Mouse (Mus musculus) CH12.LX (cell line): ENCODE measurements around the gene Greb1.

Experiments used
- CTCF ChIP-seq, 2 experiments: IDR thresholded peaks in 1 of 2; conservative IDR thresholded peaks in 1 of 2; 2 replicates each; pipeline ENCODE4 v1.5.1; 2011 to 2012; ENCODE audit warnings: low read depth in 2 of 2, low read length in 2 of 2, improper control_type of control experiment in 1 of 2, inconsistent platforms in 1 of 2, mild to moderate bottlenecking in 1 of 2, moderate library complexity in 1 of 2
- POLR2A ChIP-seq: IDR thresholded peaks from 2 replicates; pipeline ENCODE4 v1.6.1; 2011; ENCODE audit warnings: low read depth, mild to moderate bottlenecking, improper control_type of control experiment, low read length

DNA sequence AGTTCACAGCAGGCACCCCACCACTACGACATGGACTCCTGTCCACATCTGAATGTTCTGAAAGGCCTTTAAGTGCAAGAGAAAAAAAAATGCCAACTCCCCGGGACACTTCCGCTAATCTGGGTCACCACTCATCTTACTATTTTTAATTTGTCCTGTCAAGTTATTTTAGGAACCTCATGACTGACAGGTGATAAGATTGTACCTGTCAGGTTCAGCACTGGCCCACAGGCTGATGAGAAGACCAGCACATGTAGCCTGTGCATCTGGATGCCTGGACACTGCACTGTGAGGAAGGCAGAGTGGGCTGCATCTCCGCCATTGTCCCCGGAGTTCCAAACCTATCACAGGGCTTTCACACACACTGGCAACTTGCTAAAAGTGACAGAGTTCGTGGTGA is 150.9 kb downstream of the Greb1 start:
- TF ChIP-seq CTCF (conservative IDR thresholded peaks at IDR 0.05 in 1 of 2, IDR thresholded peaks at IDR 0.05 in 1 of 2; ENCODE audit: low read depth in 2 of 2, low read length in 2 of 2) (no peak), POLR2A (no peak)
